Mouse (Mus musculus): ENCODE data around the gene Slc30a4.

The Slc30a4 gene

DNA sequence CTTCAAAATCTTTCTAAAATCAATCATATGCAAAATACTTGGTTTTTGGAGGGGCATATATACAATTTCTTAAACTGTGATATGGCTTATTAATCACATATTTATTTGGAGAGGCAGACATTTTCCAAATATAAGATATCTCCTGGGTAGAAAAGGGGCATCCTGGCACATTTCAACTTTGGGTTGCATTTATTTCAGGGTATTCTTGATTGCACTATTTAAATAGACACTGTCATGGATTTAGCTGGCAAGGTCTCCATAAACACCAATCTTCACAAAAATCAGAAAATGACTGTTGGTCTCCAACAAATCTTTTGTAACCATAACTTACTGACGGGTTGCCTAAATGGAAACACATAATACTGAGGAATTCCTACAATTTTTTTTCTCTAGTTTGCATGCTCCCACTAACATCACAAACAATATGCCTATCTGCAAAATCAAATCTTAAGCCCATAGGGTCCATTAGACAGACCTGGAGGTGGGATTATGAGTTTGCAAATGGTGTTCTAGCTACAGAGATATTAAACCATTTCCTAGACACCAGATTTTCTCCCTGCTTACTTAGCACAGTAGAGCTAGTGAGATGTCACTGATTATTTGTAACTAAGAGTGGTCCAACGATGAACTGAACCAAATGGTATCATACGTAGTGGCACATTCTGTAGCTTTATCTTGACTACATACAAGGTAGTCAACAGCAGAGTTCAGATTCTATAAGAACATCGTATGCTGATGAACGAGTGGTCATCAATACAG is 20.9 kb downstream of the Slc30a4 start:
- no peak for DNase-seq (ENCODE audit: low read depth, low spot score)

DNA sequence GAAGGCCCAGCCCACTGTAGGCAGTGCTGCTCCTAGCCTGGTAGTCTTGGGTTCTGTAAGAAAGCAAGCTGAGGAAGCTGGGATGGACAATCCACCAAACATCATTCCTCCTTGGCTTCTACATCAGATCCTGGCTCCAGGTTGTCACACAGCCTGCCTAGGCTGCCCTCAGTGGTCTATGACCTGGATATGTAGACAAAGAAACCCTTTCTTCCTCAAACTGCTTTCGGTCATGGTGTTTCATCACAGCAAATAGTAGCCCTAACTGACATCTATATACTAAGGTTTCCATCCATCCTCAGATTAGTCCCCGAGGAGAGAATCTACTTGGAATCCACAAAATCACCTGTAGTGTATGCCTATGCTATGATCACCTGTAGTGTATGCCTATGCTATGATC is 27.3 kb downstream of the Slc30a4 start:
- DNase-seq (ENCODE audit: low read depth, low spot score), result no peak

DNA sequence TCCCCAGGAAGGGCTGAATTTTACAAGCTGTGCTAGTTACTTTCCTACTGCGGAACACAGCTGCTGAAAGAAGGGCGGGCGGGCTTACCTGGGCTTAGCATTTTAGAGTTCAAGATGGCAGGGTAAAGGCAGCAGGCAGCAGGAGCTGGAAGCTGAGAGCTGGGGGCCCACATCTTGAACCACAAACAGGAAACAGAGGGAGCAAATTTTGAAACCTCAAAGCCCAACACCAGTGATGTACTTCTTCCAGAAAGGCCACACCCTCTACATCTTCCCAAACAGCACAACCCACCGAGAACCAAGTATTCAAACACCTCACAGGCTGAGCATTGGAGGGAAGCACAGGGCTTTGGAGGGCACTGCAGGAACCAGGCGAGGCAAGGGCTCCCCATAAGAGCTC is 29.6 kb downstream of the Slc30a4 start:
- DNase-seq (ENCODE audit: low read depth, low spot score), result no peak

DNA sequence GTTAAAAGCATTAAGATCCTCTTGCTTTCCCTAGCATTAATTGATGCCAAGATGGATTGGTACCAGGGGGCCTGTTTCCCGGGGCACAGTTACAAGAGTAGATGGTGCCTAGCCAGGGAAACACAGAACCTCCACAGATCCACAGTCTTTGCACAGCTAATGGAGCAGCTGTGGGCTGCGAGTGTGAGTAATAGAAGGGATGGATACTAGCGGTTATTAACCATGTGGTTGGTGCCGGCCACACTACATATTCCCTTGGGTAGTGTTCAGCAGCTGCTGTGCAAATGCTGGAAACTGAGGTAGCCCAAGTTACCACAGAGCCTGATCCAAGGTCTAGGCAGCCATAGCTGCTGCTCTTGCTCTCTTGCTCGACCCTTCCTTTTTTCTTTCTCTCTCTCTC is 30.7 kb downstream of the Slc30a4 start:
- DNase-seq (ENCODE audit: low read depth, low spot score), result no peak

DNA sequence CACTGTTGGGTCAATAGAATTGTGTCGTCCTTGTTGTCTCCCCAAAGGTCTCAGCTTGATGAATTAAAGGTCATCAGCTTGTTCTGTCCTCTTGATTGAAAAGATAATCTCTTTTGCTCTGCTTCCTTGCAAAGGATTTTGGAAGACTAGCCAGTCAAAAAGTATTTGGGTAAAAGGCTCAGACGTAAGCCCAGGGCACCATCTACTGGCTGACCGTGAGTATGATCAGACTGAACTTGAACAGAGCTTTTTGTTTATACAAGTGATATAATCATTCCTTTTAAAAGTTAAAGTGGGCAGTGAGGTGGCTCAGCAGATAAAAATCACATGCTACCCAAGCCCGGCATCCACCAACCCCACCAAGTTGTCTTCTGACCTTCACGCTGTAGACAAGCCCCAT is 34.6 kb downstream of the Slc30a4 start:
- peak; percentile 3 for DNase-seq (ENCODE audit: low read depth, low spot score)

DNA sequence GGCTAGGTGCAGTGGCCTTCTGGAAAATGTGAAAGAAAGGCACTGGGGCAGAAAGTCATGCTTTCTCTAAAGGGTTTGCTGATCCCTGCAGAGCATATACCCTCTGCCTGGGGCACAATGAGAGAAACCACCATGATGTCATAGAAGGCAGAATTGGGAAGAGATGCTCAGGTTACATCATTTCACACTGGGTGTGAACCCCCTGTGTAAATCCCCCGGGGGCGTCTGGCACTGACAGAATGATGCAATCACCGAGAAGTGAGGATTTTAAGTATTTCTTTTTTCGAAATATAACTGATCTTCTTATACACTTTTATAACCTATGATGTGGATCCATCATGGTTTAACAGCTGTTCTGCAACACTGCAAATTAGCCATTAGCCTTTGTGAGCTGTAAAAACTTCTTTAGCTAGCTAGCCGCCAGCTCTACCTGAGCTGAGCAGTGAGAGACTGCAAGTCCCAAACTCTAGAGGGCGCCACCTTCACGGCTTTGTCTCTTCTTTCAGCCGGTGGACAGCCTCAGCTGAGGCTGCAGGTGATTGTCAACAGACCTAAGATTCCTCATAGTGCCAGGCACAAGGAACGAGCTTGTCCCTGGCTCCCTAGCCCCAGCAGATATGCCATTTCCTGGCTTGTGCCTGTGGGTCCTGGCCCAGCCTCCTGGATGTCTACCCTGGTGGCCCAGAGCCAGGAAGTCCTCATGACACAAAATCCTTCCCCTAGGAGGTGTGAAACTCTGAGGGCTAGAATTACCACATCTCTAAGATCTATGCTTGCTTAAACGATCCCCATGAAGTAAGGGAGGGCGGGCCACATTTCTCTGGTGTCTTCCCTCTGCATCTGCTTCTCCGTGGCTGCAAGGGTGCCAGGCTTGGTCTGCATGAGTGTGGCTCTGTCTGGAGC is 36.2 kb downstream of the Slc30a4 start:
- no peak for DNase-seq (ENCODE audit: low read depth, low spot score)

DNA sequence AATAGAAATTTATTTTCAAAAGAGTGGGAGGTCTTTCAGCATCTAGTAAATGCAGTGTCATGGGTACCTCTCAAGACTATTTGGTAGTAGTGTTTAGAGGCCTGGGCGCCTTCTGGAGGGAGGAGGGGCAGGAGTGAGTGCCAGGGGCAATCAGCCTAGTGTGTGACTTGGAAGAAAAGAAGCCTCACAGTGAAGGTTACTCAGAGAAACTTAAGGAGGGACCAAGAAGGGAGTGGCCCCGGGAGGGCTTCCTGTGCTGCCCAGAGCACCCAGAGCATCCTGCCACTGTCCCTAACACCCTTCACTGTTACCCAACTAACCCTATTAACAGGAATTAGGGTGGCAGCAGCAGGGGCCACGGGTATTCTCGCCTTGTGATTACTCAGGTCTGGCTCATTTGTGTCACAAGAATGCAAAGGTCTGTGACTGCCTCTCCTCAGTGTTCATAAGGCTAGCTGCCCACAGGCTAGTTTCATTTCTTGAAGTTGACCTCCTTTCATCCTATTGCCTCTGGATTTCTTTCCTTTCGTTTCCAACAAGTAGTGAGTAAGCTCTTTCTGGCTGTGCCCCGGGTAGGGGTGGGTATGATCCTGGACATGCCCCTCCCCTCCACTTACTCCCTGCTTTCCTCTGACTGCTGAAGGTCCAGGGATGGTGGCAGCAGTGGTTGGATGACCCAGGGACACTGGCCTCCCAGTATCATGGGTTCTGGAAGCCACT is 37.0 kb downstream of the Slc30a4 start:
- DNase-seq (ENCODE audit: low read depth, low spot score), result no peak

DNA sequence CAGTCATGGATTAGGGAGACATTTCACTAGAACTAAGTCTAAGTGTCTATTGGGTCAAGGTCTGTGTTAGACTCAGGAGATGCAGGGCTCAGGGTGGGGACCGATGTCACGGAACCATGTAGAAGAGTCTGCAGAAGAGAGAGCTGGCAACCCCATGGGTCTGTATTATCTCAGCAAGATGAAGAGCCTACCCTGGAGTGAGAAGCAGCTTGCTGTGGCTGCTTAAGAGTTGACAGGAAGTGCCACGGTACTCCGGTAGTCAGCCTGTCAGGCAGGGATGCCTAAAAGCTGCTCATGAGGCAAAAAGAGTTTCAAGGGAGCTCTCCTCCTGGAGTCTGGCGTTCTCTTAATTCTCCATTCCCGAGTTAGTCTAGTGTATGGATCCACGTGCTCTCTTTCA is 42.6 kb downstream of the Slc30a4 start:
- no peak for DNase-seq (ENCODE audit: low read depth, low spot score)

DNA sequence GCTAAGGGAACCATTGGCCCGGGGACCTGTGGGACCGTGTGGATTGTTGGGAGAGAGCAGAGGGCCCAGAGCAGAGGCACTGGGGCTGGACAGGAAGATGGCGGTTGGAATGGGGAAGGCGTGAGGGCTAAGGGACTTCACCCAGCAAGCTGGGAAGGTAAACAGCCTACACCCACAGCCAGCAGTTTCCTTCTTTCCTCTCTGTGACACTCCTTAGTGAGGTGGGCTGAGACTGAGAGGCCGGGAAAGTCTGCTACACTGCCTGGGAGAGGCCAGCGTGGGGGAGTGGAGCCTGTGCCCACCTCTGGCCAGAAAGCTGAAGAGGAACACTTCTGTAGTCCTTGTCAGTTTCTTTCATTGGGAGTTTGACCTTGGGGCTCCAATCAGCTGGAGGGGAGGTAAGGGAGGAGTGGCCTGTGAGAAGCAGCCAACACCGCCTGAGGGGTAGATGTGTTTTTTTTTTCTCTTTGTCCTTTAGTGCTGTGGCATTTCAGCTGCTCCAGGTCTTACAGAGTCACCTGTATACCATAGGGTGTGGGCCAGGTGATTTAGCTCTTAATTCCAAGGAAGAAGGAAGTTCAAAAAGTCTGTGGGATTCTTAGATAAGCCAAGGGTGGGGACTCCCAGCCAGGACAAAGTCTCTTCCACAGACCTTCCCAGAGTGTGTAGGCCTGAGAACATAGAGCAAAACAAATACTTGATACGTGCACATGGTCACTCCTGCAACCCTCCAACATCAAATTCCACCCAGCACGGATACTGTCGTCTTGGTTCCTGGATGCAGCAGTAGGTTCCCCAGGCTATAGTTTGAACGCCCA is 44.5 kb downstream of the Slc30a4 start:
- DNase-seq (ENCODE audit: low read depth, low spot score), result no peak

DNA sequence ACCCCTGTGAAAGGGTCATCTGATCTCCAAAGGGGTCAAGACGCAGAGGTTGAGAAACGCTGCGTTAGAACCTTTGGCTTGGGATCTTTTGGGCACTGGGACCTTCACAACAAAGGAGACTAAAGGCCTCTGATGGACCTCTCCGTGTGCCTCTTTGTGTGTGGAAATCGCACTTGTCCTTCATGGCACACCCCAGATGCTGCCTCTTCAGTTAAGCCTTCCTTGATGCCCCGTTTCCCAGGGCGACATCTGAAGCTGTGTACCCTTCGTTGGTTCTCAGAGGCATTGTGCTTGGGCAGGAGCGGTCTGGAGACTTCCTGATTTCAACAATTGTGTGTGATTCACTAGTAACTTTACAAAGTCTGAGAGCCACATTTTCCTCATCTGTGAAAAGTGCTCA is 45.7 kb downstream of the Slc30a4 start:
- DNase-seq (ENCODE audit: low read depth, low spot score), result no peak

DNA sequence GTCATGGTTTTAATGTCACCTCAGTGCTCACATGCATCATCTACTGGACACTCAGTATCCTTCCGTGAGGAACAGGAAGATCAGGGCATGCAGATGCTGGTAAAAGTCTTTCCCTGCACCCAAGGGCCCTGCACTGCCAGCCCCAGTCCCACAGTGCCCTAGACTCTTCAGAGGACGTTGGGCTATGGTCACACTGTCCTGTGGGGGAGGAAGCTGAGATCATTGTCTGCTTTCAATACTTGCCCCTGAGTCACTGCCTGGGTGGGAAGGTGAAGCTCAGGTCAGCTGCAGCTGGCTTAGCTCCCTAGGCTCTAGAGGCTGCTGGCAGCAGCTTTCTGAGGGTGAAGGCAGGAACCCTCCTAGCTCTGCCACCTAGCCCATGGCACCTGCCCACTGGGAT is 46.4 kb downstream of the Slc30a4 start:
- no peak for DNase-seq (ENCODE audit: low read depth, low spot score)

DNA sequence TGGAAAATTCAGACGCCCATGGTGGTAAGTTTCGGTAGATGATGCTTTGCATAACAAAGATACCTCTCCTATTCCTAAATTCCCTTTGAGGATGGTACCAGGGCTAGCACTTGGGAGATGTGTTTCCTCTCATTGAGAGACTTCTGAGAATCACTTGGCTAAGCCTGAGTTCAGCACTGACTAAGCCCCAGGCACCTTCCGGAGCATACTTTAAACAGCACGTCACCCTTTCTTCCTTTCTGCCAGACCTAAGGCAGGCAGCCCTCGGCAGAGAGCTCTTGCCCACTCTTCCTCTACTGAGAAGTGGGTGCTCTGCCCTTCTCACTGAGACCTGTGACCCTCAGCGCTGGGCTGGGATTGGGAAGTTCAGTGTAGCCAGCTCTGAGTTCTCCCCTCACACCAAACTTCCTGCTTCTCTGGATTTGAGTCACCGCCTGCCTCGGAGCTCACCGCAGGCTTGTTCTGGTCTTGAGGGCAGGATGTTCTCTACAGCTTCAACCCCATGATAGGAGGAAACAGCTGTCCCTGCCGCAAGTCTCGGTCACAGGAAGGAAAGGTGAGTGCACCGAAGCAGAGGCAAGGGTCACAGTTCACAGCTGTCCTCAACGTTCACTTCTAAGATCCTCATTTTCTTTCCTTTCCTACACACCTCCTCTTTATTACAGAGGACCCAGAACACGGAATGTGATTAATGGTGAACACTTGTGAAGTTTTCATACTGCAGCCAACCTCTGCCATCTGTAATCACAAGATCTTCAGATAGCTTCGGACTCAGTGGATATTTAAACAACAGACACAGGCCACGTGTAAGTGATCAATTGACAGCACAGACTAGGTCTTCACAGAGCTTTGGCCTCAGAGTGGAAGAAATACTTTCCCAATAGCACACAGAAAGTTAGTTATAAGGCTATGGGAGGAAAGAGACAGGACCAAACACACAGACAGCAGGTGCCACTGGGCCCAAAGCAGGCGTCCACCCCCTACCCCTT is 50.1 kb downstream of the Slc30a4 start:
- no peak for DNase-seq (ENCODE audit: low read depth, low spot score)

DNA sequence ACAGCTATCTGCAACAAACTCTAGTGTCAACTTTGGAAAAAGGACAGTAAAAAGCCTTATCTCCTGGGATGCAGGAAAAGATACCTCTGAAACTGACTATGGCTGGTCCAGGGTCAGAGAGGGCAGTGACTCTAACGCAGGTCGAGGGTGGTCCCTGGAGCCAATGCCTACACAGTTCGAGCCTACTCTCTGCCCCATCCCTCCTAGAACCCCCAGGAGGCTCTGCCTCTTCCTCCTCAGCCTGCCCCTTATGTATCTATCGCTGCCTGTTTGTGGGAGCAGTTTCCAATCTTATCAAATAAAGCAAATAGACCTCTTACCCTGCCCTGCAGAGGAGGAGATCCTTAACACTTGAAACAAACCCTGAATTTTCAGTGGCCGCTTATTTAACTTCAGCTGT is 63.8 kb downstream of the Slc30a4 start:
- no peak for DNase-seq (ENCODE audit: low read depth, low spot score)

DNA sequence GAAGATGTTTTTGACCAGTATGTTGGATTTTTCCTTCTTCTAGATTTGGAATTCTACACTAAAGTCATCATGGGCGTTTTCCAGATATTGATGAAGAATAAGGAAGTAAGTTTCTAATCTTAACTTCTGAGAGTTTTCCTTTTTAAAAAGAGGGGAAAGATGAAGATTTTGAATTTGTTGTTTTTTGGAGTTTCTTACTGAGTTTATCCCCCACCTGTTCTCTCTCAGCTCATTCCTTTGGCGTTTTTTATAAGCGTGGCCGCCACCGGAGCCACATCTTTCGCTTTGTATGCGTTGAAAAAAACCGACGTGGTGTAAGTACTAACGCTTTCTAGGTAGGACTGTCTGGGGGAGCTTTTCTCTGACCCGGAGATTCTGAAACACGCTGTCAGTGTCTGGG is 64.4 kb downstream of the Slc30a4 start:
- no peak for DNase-seq (ENCODE audit: low read depth, low spot score)

DNA sequence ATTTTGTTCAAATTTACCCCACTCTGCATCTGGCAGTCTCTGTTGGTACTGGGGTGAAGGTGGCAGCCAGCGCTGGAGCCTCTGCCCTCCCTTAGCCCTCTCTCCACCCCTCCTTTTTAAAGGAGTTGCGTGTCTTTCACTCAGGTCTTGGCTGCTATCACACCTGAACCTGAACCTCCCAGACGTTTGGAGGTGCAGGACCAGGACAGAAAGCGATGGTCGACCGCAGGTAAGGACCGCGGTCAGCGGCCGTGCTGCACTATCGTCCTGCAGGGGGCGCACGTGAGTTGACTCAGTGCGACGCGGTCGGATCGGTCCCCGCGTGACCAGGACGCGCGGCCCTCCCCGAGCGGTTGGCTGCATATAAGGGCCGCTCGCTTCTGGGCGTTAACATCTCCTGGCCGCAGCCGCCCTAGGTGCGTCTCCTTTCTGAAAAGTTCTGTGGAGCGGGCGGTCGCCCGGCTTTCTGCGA is 64.9 kb downstream of the Slc30a4 start:
- DNase-seq (ENCODE audit: low read depth, low spot score), result no peak

DNA sequence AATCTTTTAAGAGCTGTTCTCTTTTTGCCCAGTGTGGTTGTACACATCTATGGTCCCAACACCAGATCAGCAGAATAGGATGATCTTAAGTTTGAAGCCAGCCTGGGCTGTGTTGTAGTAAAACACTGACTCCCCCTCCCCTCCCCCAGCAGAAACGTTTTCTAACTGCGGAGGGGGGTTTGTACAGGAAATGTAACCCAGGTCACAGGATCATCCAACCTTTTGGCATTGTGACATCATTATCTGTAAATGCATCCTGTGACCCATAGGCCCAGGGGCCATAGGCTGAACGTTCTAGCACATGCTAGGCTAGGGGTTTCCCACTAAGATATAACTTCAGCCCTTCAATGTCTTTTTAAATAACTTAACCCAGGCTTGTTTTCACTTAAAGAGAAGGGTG is 65.8 kb downstream of the Slc30a4 start, which contains the start of gene AA467197:
AA467197 (plus strand) TSS at position 301 of the 400 bp plus-strand sequence.
- DNase-seq (ENCODE audit: low read depth, low spot score), result no peak

Data from brain, embryonic 18.5 days (tissue).